Mouse (Mus musculus) frontal cortex, postnatal 36 days (tissue): ENCODE measurements around the gene Cfdp1.

Source experiments
- DNase-seq, 2 experiments: peaks; one replicate each; pipeline ENCODE4 v3.0.0; 2022; ENCODE audit warnings: low spot score in 2 of 2

Cfdp1 gene

DNA sequence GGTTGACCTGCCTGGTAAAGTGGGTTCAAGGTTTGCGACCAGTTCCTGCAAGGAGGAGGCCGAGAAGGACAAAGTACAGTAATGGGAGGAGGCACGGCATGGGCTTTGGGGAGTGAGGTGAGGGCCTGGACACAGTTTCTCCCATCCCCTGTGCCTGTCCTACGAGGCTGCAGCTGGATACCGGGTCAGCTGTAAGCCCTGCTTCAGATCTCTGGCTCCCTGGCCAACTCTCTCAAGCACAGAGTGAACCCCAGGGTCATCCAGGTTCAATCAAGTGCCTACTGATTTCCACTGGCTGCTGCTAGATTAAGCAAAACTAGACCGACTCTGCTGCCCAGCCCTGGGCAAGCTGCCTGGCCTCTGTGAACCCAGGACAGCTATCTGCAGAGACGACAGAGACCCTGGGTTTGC is 113.8 kb downstream of the Cfdp1 start:
- DNase-seq, result no peak

GRCm38 (mm10) chr8:111739604-111740003 is 114.5 kb downstream of the Cfdp1 start:
- no peak for DNase-seq

DNA sequence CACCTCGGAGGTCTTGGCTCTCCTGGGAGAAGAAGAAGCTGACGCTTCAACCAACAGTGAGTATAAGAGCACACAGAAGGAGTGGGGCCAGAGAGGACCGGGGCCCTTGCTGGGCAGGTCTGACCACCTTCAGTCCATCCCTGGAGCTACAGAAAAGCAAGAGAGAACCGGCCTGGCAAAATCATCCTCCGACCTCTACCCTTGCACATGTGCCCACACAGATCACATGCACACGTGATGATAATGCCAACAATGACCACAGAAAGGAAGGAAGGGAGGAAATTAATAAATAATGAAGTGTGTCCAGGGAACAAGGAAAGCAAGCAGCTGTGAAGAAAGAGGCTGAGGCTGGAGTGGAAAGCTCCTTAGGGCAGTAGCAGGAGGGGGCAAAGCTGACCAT is 115.2 kb downstream of the Cfdp1 start:
- DNase-seq, result no peak

DNA sequence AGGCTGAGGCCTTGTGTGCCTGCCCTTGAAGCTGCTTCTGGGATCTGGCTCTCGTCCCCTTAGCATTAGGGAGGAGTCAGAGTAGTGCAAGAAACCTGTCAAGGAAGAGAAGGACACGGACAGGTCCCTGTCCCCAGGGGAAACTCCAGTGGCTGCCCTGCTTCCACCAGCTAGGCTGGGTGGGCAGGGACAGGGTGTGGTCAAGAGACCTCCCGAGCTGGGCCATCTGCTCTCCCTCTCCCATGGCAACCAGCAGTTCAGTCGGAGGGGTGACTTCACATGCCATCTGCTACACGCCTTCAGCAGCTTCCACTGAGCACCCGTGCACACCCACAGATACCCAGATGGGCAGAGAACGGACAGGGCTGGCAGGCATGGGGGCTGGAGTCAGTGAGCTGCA is 117.8 kb downstream of the Cfdp1 start:
- peak; percentile 66 to 75 for DNase-seq

- DNase-seq, result no peak
These were observed 118.3 kb downstream of the Cfdp1 start for GRCm38 (mm10) chr8:111735791-111736190.

DNA sequence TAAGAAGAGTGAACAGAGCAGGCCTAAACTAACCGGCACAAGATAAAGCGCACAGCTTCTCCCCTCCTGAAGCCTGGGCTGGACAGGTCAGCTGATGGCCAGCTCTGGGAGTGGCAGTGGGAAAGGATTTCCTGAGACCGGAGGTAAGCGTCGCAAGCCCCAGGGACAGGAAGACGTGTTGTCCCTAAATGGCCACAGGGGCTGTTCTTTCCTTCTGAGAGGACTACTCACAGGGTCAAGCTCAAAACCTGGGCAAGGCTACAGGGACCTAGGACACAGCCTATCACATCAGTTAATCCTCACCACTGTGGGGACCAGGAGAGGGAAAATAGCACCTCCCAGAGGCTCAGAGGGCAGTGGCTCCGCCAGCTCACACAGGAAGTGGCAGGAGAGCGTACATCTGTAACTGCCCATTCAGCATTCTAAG is 118.7 kb downstream of the Cfdp1 start:
- DNase-seq, result no peak

- no peak for DNase-seq
These were observed 119.7 kb downstream of the Cfdp1 start for GRCm38 (mm10) chr8:111734244-111734960.

GRCm38 (mm10) chr8:111733581-111734243 is 120.4 kb downstream of the Cfdp1 start:
- no peak for DNase-seq

- no peak for DNase-seq
These were observed 121.5 kb downstream of the Cfdp1 start for GRCm38 (mm10) chr8:111732406-111733085.

DNA sequence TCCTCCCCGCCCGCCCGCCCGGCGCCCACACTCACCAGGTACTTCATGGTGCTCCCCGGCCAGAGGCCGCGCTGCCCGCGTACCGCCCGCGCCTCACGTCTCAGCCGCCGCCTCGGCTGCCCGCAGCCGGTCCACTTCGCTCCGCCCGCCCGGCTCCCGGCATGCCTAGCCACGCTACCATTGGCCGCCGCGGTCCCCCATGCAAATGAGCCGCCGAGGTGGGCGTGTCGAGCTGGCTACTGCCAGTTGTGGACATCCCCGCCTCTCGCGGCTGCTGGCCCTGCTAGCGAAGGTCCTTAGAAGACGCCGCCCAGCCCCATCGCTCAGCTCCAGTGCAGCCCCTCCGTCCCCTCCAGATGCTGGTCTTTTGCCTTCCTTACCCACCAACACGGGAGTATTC is 122.1 kb downstream of the Cfdp1 start:
- peak; percentile 96 to 97 for DNase-seq

DNA sequence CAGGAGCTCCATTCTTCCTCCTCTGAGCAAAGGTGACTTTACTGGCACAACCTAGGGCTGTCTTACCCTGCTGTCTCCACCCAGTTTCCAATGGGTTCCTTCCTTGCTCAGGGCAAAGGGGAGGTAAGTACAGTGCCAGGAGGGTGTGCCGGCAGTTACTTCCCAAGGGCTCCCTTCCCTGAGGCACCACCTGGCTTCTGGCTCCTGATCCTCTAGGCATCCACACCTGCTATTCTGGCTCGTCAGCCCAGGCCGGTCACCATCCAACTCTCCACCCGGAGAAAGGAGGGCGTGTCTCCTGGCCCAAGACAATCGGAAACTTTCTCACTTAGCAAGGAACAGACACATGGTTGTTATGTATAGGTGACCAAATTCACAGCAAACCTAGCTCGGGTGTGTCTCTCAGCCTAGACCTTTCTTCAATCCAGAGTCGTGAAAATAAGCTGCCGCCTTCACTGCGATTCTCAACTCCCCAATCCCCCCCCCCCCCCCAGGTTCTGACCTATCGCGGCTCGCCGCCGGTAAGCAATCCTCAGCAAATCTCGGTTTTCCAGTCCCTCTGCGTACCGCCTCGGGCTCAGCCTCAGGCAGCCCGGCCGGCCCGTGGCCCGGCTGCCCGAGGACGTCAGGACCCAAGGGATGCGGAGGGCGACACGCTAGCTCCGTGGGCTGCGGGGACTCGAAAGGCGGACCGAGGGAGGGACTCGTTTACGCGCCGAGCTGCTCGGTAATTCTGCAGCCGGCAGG is 122.7 kb downstream of the Cfdp1 start:
- no peak for DNase-seq

GRCm38 (mm10) chr8:111729233-111730170 is 124.6 kb downstream of the Cfdp1 start:
- no peak for DNase-seq

GRCm38 (mm10) chr8:111728481-111728880 is 125.6 kb downstream of the Cfdp1 start:
- no peak for DNase-seq

- DNase-seq, result no peak
These were observed 126.5 kb downstream of the Cfdp1 start for GRCm38 (mm10) chr8:111727553-111727952.

GRCm38 (mm10) chr8:111726102-111726900 is 127.8 kb downstream of the Cfdp1 start:
- peak; percentile 60 to 73 for DNase-seq

- no peak for DNase-seq
These were observed 128.8 kb downstream of the Cfdp1 start for GRCm38 (mm10) chr8:111725341-111725740.

DNA sequence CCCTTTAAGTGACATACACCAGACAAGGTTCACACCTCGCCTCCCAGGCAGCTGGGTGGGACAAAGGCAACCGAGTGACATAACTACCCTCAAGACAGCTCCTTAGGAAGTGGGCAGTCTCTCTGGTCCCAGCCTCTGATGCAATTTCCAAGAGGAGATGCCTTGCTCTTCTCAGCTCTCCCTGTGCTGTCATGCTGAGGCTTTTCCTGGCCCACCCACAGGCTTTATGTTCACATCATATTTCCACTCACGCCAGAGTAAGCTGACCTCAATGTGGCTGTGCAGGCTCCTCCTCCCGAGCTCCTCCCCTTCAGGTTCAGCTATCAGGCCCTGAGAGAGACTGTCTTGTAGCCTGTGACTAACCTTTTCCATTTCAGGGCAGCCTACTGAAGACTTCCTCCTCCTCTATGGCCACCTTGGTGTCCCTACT is 134.0 kb downstream of the Cfdp1 start:
- no peak for DNase-seq

DNA sequence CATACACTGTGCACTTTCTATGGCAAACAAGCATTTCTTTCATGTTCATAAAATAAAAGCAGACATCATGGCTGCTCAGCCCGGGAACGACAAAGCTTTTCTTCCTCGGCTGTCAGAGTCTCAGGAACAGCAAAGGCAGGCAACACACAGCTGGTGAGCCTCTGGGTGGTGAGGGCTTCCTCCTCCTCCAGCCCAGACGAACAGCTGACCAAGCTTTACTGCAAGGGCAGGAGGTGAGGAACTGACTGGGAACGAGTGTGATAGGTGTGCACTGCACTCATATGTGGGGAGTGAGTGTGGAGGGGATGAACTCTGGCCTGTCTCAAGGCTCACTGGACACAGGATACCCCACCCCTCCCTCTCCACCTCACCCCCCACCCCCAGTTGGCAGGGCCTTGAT is 135.2 kb downstream of the Cfdp1 start:
- DNase-seq, result no peak
